Mouse (Mus musculus): ENCODE data around the gene Il17f.
"Not testable (repeated sequence)": the region's sequence is repeated elsewhere in the genome, so short reads cannot be mapped to it uniquely, and the experiment has no call there.

Gene Il17f

GRCm38 (mm10) chr1:20790517-20790916 is at the start of gene Il17f:
Il17f (minus strand) TSS chr1:20790617.
- DNase-seq (ENCODE audit: low spot score in 2 of 2), result not testable (repeated sequence)

GRCm38 (mm10) chr1:20839911-20840310 is 49.5 kb upstream of the Il17f start:
- DNase-seq (ENCODE audit: low spot score in 2 of 2), result no peak

- no peak for DNase-seq (ENCODE audit: low spot score in 2 of 2)
These were observed 46.2 kb upstream of the Il17f start for GRCm38 (mm10) chr1:20836551-20837125.

- no peak for DNase-seq (ENCODE audit: low spot score in 2 of 2)
These were observed 42.7 kb upstream of the Il17f start for GRCm38 (mm10) chr1:20833141-20833511.

GRCm38 (mm10) chr1:20832473-20833140 is 42.2 kb upstream of the Il17f start:
- DNase-seq (ENCODE audit: low spot score in 2 of 2), result no peak

GRCm38 (mm10) chr1:20830546-20830945 is 40.1 kb upstream of the Il17f start:
- DNase-seq (ENCODE audit: low spot score in 2 of 2), result no peak

- no peak for DNase-seq (ENCODE audit: low spot score in 2 of 2)
These were observed 37.6 kb upstream of the Il17f start for GRCm38 (mm10) chr1:20828061-20828460.

GRCm38 (mm10) chr1:20825036-20825435 is 34.6 kb upstream of the Il17f start:
- DNase-seq (ENCODE audit: low spot score in 2 of 2), result no peak

- no peak for DNase-seq (ENCODE audit: low spot score in 2 of 2)
These were observed 33.5 kb upstream of the Il17f start for GRCm38 (mm10) chr1:20823906-20824305.

GRCm38 (mm10) chr1:20823471-20823870 is 33.1 kb upstream of the Il17f start:
- DNase-seq (ENCODE audit: low spot score in 2 of 2), result no peak

- DNase-seq (ENCODE audit: low spot score in 2 of 2), result no peak
These were observed 30.5 kb upstream of the Il17f start for GRCm38 (mm10) chr1:20820959-20821358.

GRCm38 (mm10) chr1:20819771-20820605 is 29.6 kb upstream of the Il17f start, which contains the start of gene Mcm3:
Mcm3 (minus strand) TSS chr1:20820312.
- peak; percentile 81 to 88 for DNase-seq (ENCODE audit: low spot score in 2 of 2)

GRCm38 (mm10) chr1:20817596-20817995 is 27.2 kb upstream of the Il17f start:
- DNase-seq (ENCODE audit: low spot score in 2 of 2), result no peak

- DNase-seq (ENCODE audit: low spot score in 2 of 2), result no peak
These were observed 26.8 kb upstream of the Il17f start for GRCm38 (mm10) chr1:20817172-20817571.

GRCm38 (mm10) chr1:20814521-20814920 is 24.1 kb upstream of the Il17f start:
- no peak for DNase-seq (ENCODE audit: low spot score in 2 of 2)

GRCm38 (mm10) chr1:20804526-20804925 is 14.1 kb upstream of the Il17f start:
- no peak for DNase-seq (ENCODE audit: low spot score in 2 of 2)

- DNase-seq (ENCODE audit: low spot score in 2 of 2), result no peak
These were observed 11.4 kb upstream of the Il17f start for GRCm38 (mm10) chr1:20801682-20802390.

GRCm38 (mm10) chr1:20801275-20801674 is 10.9 kb upstream of the Il17f start:
- DNase-seq (ENCODE audit: low spot score in 2 of 2), result no peak

GRCm38 (mm10) chr1:20795178-20795577 is 4.8 kb upstream of the Il17f start:
- no peak for DNase-seq (ENCODE audit: low spot score in 2 of 2)

- DNase-seq (ENCODE audit: low spot score in 2 of 2), result no peak
These were observed 4.3 kb upstream of the Il17f start for GRCm38 (mm10) chr1:20794760-20795159.

GRCm38 (mm10) chr1:20791414-20791813 is 997 bp upstream of the Il17f start:
- no peak for DNase-seq (ENCODE audit: low spot score in 2 of 2)

- DNase-seq (ENCODE audit: low spot score in 2 of 2), result no peak
These were observed 2.0 kb downstream of the Il17f start for GRCm38 (mm10) chr1:20788419-20788818.

Data from urinary bladder, postnatal 36 days (tissue).